Mouse (Mus musculus): ENCODE data around the gene Eif2ak1. TPM values are rescaled to one million over a fixed set of nuclear protein-coding genes. Genes with fewer than 3 reads are reported as not detected.

Eif2ak1 gene
- 36.6 TPM for polyA plus RNA-seq (2017; shearing (Covaris generic))

DNA sequence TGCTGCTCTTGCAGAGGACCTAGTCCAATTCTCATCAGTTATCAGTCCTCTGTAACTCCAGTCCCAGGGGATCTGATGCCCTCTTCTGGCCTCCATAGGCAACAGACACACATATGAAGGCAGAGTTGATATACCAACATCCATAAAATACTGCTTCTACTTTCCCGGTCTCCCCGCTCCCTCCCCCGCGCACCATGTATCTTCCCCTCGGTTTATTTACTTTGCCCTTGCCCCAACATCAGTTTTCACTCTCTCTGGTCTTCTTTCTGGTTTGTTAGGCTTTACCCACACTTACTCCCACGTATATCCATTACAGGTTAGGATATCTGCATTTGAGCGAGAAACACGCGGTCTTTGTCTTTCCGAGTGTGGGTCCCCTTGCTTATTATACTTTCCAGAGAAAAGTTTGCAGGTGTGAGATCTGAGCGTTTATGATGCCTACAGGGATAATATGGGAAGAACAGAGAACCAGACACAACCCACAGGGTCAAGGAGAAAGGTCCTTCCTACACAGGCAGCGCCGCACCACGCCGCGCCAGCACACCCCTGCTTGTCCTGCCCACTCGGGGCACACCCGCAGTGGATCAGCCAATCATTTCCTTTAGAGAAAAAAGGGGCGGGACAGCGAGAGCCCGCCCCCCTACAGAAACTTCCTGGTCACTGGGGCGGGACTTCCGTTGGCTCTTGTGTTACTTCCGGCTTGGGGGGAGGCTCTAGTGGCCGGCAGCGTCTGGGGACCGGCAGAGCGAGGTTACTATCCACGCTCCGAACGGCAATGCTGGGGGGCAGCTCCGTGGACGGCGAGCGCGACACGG lies at the start of gene Eif2ak1:
Gene Eif2ak1 (plus strand): TSS at position 673 of the 815 bp plus-strand sequence.

GRCm38 (mm10) chr5:143897635-143898330 lies 80.2 kb downstream of the Eif2ak1 start, which contains the start of gene Ankrd61:
Gene Ankrd61 (minus strand): TSS chr5:143897685.

GRCm38 (mm10) chr5:143909417-143910400 lies 92.1 kb downstream of the Eif2ak1 start, which contains the start of the genes Aimp2 and Pms2:
Gene Aimp2 (minus strand): TSS chr5:143909847.
Gene Pms2 (plus strand): TSS chr5:143909964.

DNA sequence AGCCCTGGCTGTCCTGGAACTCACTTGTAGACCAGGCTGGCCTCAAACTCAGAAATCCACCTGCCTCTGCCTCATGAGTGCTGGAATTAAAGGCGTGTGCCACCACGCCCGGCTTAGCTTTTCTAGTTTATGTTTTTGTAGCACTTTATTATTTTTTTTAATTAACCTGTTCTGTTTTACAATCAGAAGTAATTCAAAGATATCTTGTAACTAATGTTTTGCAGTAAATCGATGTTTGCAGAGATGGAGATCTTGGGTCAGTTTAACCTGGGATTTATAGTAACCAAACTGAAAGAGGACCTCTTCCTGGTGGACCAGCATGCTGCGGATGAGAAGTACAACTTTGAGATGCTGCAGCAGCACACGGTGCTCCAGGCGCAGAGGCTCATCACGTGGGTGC lies 110.3 kb downstream of the Eif2ak1 start, which contains the start of gene Gm42421:
Gene Gm42421 (plus strand): TSS at position 301 of the 400 bp plus-strand sequence.

GRCm38 (mm10) chr5:143932831-143933230 lies 115.2 kb downstream of the Eif2ak1 start, which contains the start of gene Rsph10b:
Gene Rsph10b (plus strand): TSS chr5:143933035.

Other genes with a start within 250 kb of the Eif2ak1 start
- 43.8 TPM for gene Cyth3, start 195.3 kb upstream of the Eif2ak1 start, polyA plus RNA-seq (2017; shearing (Covaris generic))
- 25.6 TPM for gene Usp42, start 85.5 kb upstream of the Eif2ak1 start, polyA plus RNA-seq (2017; shearing (Covaris generic))
- 0.29 TPM for gene Ankrd61, start 79.9 kb downstream of the Eif2ak1 start, polyA plus RNA-seq (2017; shearing (Covaris generic))
- 34.2 TPM for gene Aimp2, start 92.1 kb downstream of the Eif2ak1 start, polyA plus RNA-seq (2017; shearing (Covaris generic))
- 28.8 TPM for gene Pms2, start 92.2 kb downstream of the Eif2ak1 start, polyA plus RNA-seq (2017; shearing (Covaris generic))
- gene Gm42421, start 110.4 kb downstream of the Eif2ak1 start, polyA plus RNA-seq (2017; shearing (Covaris generic)): 1.5 TPM
- gene Rsph10b, start 115.2 kb downstream of the Eif2ak1 start, polyA plus RNA-seq (2017; shearing (Covaris generic)): 0.80 TPM
- 55.8 TPM for gene Ccz1, start 197.1 kb downstream of the Eif2ak1 start, polyA plus RNA-seq (2017; shearing (Covaris generic))
- not detected for gene Ocm, start 208.9 kb downstream of the Eif2ak1 start, polyA plus RNA-seq (2017; shearing (Covaris generic))